Mouse (Mus musculus) right cerebral cortex, postnatal 25 days (tissue): ENCODE results near the gene Focad.

Experiments
- DNase-seq: peaks from one replicate; pipeline ENCODE4 v3.0.0; 2022

Gene Focad

DNA sequence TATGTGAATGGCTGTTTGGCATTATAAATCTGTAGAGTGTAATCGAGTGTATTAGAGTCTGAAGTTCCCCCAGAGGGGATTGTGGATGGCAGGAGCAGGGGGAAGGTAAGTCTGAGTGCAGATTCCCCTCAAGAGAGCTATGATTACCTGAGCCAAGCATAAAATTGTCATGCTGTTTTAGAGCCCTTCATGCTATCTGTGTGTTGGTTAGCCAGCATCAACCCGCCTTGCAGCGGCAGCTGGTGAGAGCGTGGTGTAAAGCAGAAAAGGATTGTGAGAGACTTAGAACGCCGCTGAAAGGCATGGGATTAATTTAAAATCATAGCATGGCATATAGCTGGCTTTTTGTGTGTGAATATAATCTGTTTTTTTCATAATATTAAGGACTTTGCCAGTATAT is 63.2 kb downstream of the Focad start:
- peak; percentile 33 for DNase-seq

DNA sequence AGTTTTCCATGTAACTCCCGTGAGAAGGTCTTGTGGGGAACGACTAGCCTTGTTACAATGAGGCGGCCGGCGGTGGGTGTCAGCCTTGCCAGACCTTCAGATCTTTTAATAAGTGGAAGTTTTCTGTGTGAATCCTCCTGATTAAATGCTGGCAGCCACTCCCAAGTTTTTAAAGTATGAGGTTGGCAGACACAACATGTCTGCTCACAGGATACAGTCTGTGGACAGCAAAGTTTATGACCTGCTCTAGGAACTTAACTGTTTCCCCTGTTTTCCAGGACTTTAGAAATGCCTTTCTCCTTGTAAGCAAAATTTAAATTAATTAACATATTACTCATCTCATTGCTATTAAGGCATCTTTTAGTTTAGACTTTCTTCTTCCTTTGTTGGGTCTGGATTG is 64.8 kb downstream of the Focad start:
- DNase-seq = no peak

DNA sequence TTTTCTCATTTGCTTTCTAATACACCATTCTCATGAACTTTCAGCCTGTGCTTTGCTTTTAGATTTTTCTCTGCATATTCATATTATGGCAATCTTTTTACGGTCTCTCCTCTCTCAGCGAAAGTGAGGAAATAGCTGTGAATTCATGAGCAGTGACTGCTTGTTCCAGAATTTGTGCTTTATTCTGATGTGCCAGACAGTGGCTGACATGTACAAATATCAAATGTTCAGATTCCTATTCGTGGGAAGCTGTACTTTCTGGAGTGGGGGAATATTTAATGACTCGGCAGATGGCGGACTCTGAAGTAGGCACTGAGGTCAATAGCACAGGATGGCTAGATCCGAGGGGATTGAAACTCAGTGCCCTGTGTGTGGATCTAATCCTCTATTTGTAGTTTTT is 65.3 kb downstream of the Focad start:
- DNase-seq = no peak

DNA sequence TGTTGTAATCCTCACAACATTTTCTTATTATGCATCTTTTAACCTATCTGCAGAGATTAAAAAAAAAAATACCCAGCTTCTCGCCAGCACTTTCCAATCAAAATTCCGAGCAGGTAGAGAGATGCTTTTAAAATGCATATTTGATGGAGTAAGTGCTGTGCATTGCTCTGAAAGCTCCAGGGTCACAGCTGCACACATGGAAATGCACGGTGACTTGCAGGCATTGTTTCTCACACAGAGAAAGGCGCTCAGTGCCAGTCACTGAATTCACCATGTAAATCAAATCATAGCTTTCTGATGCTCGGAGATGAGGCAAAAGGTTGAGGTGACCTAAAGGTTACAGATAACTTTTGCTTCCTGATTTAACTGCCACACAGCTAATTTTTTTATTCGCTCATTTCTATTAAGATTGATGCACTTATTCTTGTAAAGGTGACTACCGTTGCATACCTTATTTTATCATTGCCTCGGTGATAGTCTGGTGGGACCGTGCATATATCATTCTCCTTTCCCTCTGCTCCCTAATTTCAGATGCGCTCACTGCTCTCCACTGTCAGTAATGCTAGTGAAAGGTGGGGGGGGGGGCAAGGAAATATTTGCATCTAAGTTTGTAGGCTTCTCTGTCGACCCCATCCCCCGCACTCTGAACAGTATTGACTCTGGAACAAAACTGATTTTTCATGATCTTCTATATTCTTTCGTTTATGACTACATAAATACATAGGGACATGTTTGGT is 69.2 kb downstream of the Focad start:
- no peak for DNase-seq

DNA sequence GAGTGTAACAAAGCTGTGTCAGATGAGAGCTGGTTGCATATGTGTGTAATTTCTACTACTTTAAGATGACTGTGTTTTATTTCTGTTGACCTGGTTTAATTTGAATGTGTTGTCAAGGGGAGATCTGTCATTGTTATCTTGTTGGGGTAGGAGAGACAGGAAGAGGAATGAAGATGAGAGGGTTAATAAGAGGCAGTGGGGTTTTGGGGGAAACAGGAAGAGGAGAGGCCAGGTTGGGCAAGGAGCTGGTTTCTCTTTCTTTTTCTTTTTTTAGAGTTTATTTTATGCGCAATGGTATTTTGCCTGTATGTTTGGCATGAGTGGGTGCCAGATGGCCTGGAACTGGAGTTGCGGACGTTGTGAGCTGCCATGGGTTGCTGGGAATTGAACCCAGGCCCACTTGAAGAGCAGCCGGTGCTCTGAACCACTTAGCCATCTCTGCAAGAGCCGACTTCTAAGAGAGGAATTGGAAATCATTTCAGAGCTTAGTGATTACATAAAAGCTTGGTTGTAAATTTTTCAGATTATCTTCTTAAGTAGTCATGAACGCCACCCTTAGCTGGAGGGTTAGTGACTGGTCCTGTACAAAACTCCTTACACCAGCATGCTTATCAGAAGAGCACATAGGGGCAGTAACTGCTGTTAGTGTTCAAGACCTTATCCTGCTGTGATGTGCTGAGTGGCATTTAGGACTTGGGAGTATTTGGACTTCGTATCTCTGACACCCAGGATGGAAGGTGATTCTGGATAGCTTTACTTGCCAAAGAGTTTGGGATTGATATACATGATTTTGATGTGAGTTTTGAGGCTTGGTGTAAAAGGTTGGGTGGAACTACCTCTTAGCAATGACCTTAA is 72.8 kb downstream of the Focad start:
- no peak for DNase-seq

DNA sequence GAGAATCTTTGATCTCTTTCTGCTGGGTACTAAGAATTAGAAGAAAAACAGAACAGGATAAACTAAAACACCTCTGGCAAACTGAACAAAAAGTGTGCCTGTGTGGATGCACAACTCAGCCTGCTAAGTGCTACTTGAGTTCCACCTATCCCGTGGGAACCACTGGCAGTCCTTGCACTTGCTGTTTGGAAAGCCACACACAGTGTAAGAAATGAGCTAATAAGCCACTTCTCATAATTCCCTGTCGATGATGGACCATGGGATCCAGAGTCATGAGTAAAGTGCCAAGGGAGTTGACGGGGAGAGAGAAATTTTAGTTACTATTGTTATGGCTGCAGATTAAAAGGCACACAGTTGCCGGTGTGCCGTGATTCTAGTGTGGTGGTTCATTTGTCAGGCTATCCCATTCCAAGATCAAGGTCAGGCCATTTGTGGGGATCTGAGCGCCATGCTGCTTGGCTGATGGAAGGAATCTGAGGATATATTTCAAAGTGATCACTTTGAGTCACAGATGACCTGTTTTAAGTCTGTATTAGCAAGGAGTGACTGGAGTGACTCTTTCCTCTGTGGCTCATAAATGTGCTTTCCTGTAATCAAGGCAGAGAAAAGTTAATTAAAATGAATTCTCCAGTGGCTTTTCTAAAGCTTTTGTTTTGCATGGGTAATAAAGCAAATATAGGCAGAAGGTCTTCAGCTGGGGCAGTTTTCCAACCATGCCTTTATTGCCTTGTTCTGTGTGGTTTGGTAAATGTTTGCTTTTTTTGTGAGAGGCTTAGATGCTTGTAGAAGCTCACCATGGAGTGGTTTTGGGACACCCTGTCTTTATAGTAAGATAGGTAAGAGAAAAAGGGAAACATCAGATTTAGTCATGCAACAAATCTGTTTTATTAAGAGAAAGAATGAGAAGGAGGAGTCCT is 80.9 kb downstream of the Focad start:
- DNase-seq = no peak

DNA sequence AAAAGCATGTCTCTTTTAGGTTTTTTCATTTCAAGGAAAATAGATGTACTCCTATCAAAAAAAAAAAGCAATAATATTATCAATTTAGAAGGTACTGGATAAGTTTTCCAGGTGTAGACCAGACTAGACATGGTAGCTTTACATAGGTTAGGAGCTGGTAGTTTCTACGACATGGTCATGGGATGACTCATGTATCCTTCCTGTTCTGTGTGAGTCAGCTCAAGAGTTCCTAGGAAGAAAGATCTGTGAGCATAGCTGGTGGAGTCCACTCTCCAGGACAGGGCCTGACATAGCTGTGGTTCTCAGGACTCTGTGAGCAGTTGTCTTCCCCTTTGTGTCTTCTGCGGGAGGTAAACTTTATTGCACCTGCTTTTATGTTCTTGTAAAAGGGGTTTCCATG is 84.9 kb downstream of the Focad start:
- DNase-seq = no peak

DNA sequence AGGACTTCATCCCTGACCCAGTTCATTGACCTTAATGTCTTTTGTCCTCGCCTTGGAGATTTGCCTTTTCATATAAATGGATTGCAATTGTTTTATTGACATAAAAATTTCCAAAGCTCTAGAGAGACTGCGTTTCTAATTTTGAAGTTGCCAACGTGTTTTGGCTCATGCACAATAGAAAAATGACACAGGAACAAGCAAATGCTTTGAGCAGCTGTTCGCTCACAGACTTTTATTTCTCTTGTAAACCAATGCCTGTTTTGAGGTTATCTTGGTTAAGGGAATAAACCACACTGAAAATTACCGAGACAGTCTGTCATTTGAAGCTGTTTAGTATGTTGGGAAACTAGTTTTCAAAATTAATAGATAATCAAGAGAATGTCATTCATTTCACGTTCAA is 89.9 kb downstream of the Focad start:
- no peak for DNase-seq

DNA sequence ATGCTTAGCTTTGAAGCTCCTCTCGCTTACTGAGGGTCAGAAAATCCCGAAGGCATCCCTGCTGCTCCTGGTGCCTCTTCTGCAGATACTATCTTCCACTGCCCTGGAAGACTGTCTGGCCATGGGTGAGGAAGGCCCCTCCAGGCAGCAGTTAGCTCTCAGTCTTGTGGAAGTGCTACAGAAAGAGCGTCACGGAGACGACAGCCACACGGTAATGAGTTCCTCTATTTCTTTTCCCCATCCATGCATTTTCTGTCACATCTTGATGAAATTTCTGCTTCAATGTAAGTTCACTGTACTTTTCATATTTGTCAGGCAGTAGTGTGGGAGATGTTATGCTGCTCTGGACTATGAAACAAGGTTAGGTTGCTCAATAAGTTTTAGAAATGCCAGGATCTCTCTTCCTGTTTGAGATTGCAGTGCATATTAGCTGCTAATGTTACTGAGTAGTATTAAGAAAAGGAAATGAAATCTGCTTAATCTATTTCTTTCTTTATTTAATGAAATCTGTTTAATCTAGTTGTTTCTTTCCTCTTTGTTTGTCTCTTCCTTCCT is 91.5 kb downstream of the Focad start:
- DNase-seq = no peak

DNA sequence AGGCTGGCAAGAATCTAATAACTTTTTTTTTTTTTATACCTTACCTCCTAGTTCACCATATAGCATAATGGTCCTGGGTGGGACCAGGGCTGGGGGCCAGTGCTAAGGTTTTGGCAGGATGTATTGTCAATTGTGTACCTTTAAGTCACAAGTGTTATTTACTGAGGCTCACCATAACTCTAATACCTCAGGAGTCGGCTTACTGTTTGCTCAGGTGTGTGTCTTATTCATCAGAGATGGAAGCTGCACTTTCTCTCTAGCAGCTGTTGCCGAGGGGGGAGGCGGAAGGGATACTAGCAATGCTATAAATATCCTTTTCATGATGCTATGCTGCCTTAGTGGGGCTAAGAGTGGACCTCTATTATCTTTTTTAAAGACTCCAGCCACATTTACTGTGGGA is 93.2 kb downstream of the Focad start:
- no peak for DNase-seq

DNA sequence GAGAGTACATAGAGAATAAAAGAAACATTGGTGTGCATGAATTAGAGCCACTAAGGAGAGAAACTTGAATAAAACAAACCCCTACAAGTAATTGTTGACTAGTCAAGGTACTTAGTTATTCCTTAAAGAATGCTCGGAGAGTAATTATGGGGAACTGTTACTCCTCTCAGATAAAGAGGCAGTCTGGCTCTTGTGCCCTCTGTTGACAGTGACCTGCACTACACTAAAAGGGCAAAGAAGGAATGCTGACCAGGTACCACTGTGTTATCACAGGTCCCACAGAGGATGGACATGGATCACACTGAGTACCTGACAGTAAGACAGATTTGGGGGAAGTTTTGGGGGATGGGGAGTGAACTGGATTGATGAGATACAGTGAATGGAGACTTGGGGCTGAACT is 95.1 kb downstream of the Focad start:
- DNase-seq = no peak

DNA sequence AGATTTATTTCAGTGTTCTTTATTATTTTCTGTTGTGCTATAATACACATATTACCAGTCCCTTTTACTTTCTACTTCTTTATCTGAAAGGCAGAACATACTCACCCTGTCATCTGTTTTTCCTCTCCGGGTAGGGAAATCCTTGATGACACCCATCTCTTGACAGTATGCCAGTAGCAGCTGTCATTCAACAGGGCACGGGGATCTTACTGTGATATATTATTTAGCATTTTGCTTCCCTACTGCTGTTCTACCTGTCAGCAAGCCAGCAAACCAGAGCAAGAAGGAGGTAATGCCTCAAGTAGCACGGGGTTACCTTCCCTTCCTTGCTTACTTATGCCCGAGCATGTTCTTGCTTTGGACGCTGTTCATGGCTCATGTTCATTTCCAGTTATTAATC is 99.8 kb downstream of the Focad start:
- DNase-seq = no peak

DNA sequence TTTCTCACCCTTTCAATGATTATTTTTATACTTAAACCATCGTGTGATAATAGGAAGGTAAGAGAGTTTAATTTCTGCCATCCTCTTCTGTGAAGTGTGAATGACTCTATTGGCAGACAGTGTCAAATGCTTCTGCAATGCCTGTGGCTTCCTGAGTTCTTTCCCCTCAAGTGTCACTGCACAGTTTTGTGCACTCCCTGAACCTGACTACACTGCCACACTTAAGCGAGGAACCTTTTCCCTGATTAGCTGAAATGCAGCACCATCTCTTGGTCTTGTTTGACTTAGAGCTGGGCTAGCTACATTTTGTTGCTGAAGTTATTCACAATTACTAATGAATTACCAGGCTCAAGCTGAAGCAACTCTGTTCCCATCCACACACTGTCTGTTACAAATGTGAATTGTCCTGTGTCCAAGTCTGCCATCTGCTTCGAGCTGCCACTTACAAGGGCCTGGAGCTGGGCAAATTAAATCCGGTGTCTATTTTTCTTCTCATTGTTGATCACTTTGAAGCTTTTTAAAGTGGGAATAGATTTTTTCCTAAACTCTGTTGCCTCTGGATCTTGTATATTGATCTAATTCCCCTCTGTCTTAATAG is 101.6 kb downstream of the Focad start:
- DNase-seq = peak; percentile 12

DNA sequence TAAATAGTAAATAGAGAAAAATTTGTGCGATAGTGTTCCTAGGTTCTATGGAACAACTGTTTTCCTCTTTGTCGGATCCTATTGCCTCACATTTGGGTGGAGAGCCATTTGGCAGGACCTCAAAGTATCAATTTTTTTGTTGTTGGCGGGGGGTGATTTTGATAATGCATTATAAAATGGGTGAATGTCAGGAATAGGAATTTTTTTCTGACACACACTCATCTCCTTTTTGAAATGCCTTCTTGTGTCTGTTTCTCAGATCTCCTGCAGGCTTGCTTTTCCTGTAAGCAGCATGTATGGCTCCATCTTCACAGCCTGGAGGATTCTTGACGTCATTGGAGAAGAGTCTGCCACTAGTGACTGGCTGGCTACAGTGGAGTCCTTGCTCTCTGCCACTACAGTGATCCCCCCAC is 102.1 kb downstream of the Focad start:
- DNase-seq = no peak

DNA sequence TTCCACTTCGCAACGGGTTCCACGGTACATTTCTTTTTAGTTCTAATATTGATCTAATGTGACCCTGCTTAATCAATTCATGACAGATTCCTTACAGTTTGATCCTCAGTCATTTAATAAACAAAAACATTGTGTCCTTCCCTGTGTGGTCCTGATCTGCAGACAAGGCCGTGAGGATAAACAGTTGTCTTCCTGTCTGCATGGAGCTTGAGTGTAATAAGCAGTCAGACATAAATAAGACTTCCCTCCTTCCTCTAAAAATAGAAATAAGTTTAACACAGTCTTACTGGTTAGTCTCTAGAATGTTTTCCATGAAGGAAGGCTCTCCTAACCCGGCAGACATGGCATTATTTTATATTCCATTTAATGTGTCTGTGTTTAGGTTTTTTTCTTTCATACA is 102.8 kb downstream of the Focad start:
- no peak for DNase-seq

DNA sequence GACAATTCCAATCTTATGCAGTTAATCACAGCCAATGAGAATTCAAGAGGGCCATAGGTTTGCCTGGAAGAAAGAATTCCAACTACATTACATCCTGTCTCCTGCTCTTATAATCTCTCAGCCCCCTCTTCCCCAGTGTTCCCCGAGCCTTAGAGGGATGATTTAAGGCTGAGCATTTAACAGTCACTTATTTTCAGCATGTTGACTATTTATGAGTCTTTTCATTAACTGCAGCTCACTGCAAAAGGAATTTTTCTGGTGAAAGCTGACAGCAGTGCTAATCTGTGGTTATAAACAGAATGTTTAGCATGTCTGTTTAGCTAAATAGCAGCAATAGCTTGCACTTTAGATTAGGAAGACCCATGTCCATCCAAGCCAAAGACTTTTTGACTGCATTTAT is 104.8 kb downstream of the Focad start:
- DNase-seq = no peak

DNA sequence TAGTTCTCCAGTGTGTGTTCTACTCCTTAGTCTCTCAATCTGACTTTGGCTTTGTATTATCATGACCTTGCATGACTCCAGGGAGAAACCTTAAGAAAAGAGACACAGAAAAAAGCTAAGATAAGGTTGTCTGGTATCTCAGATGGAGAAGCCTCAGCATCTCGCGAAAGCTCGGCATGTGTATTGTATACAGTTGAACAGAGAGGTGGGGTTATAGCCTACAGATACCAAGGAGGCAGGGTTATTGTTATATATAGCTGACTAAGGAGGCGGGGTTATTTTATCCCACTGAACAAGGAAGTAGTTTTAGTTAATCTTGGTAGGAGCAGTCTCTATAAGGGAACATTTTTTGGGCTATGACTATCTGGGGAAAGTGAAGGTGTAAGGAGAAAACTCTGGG is 106.6 kb downstream of the Focad start:
- no peak for DNase-seq

DNA sequence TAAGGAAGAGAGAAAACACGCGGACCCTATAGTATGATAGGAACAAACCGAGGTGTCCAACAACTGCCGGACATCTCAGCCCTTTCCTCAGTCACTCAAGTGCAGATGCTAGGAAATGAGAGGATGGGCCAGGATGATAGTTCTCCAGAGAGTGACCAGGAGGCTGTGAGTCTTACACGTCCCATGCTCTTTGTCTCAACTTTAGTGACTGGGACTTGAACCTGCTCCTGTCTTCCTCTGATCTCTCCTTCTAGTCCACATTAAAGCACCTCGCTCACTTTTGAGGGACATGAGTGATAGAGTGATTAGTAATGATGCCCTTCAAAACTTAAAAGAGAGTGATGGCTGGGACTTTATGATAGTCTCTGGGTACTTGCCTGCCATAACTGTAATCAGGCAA is 114.2 kb downstream of the Focad start:
- DNase-seq = no peak

DNA sequence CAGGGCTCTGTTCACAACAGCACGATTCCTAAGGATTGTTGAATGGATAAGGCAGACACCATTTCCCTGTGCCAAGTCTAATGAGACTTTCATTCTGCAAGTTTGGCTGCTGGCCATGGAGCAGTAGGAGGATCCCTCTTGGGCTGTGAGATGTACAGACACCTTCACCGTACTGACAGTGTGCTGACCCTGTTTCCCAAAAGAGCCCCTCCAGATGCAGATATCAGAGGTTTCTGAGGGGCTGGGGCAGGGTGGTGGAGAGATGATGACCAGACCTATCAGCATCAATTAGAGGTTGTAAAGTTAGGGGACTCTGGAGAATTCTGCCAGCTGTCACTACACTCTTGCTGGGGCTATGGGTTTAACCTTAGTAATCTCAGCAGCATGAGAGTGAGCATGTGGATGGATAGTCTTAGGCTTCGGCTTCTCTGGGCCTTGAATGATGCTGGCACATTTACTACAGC is 115.0 kb downstream of the Focad start:
- DNase-seq = peak; percentile 59

DNA sequence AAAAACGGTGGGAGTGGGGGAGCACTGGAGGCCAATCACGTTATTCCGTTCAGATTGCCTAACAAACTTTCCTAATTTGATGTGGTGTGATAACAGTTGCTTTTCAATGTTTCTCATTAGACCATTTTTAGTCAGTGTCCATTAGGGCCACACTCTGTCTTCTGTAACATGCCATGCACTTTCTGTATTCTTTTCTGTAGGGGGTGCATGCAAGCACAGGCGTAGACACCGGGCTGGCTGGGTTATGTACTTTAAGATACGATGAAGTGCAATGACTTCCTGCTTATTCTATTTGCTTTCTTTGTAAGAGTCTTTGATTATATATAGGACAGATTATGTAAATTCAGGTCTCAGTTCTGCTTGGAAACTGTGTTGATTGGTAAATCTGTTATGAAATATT is 116.2 kb downstream of the Focad start:
- DNase-seq = no peak

DNA sequence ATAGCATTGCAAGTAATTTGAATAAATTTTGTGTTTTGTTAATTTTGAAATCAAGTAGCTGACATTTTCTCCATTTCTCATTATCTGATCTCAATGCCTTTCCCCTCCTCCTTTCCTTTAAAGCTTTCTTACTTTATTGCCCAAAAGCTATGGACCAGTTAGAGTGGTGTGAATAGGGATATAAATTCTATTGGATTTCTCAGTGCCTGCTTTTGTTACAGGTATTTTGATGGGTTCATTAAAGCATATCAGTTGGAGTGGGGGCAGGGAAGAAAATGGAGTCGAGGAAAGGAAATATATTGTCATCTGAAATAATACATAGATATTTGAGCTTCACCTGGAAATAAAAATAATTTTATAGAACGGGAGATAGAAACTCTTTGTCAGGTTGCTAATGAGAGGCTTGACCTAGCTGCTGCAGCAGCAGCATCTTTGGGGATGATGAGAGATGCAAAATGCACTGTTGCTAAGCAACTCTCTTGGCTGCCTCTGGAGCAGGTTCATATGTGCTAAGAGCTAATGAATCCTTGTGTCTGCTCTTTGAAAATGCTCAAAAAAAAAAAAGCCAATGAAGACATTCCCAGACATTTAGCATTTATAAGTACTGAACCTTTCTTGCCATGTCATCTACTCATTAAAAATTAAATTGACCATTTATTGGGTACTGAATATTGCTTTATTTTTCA is 116.9 kb downstream of the Focad start:
- no peak for DNase-seq

DNA sequence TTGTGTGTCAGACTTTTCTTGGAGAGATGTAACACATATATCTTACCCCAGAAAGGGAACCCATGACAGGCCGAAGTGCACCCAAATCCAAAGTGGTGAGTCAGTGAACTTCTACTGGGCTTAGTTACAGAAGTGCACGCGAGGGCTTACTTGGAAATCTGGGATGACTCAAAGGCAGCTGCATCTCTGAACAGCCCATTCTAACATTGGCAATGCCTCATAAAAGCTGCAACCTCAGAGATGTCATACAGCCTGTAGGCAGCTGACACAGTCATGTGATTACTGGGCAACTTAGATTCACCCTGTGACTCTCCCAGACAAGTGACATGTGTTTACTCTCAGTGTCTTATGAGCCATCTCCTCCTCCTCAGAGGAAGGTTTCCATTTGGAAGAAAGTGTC is 119.5 kb downstream of the Focad start:
- DNase-seq = no peak
